Mouse (Mus musculus) cerebellum, adult 11 months (tissue): Measurements from ENCODE around the gene Hoxb1.

Experiments used
- DNase-seq: peaks from one replicate; pipeline ENCODE4 v3.0.0; 2022

Hoxb1 gene

DNA sequence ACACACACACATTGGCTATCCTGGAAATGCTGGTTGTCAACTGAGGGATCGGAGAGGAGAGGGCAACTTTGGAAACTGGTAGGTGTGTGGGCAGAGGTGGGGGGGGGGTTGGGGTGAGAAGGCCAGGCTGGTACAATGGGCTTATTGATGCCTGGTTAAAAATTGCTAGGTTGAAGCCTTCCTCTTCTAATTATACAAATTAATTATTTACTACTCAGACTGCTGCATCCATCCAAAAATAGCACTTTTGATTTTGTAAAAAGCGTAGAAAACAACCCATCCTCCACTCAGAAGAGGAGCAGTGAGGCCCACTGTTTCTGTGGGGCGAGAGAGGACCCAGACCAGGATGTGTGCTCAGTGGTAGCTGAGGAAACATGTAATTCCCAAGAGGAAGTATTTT lies 30.6 kb upstream of the Hoxb1 start:
- DNase-seq, result no peak

DNA sequence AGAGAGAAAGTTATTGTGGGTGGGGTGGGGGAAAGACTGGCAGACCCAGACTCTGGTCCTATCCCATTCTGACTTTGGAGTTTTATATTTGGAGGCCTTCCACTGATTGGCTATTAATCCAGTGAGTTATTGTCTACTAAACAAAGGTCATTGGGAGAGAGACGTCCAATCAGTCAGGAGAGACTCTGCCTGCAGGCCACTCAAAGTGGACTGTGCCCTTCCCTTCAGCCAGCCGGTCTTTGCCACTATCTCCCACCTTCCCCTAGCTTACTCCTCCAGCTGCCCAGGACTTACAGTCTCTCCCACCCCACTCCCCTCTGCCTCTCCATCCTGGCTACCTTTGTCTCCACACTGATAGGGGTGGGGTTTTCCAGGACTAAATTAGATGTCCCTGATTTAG lies 29.0 kb upstream of the Hoxb1 start:
- no peak for DNase-seq

DNA sequence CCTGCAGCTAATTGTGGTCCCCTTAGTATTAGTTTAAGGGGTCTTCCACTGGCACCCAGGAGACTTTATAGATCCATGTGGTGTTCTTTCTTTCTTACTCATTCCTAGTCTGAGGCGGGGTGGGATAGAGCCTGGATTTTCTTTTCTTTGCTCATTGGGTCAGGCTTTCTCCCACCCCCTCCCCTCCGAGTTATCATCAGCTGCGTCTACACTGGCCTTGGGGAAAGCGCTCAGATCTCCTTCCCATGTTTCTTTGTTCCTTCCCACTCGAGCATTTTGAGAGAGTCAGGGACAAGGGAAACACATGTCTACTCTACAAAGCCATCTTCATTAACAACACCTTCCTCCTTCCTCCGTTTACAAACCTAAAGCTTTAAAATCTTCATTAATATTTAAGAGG lies 28.5 kb upstream of the Hoxb1 start:
- no peak for DNase-seq

DNA sequence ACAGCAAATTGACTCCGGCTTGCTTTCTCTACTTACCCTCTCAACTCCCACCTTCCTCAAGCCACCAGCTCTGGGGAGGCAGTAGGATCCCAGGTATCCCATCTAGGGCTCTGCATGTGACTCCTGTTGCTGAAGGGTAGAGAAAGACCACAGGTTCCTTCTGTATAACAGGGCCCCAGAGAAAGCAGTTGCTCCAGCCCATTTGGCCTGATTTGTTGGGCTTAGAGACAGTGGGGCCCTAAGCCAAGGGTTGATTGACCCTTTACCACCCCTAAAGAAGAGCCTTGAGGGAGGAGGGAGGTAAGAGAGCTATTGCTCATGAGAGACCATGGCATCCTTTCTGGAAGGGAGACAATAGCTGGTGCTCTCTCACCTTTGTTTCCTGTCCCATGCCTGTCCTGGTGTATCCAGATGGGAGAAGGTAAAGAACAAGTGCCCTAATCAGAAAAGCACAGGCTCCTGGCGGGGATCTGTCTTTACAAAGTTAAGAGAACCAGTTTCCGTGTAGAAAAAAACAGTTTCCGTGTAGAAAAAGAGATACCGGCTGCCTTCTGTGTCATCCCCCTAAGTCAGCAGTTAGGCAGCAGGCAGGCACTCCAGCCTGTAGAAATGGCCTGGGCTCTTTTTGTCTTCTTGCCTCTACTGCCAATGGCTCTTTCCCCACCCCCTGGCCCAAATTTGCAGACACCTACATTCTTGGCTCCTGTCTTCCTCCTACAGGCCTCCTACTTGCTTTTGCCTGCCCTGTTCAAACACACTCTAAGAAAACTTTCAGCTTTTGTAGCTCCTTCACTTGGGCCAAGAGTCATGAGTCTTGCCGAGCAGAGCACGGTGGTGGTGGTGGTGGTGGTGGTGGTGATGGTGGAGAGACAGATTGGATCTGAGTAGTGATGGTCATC lies 26.3 kb upstream of the Hoxb1 start:
- DNase-seq, result no peak

DNA sequence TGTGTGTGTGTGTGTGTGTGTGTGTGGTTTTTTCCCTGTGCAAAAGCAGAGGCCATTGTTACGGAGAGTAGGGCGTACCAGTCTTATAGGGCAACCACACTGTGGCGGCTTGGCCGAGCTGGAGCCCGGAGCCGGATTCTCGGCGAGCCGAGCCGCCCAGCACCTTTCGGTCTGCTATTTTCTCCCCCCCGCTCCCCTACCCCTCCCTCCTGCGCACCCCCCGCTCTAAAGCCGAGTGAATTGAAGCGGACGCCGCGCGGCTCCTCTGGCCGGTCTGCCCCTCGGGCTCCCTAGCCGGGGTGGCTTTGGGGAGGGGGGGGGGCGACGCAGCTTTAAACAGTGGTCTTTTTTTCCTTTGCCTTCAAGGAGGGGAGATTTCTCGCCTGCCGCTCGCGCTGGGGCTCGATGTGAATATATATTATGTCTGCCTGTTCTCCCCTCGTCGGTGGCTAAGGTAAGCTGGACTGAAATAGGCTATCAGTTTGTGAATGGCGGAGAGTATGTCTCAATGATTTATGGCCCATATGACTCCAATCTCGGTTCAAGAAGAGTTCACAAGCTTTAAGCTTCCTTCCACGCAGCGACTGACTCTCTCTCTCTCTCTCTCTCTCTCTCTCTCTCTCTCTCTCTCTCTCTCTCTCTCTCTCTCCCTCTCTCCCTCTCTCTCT lies 24.7 kb upstream of the Hoxb1 start:
- no peak for DNase-seq

DNA sequence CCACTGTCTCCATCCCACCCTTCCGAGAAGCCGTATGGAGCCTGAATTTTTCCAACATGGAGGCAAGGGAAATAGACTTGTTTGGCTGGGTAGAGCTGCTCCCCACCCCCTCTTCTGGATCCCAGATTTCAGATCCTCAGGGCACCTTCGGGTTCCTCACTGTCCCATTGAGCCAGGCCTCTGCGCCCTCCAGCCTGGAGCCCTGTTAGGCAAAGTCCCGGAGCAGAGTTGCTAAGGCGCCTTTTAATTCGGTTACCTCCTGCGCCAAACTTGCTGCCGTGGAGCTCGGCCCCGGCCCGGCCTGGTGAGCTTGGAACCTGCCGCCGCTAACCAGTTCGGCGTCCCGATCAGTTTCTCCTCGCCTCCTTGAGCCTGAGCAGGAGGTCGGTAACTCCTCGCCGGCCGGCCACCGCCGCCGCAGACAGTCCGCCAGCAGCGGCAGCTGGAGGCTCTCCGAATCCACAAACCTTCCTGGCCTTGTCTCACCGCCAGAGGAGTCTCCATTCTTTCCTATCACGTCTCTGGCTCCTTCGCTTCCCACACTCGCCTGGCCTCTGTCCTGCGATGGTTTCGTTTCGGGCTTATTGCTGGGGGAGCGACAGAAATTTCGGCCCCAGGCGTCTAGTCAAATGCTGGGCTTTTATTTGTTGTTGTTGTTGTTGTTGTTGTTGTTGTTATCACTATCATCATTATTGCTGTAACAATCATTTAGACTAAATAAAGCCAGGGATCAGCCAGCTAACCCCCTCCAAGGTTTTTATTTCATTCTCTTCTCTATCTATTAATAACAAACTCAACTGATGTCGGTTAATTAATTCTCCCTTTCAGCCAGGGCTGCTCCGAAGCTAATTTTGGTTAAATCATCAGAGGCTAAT lies 23.6 kb upstream of the Hoxb1 start:
- no peak for DNase-seq

DNA sequence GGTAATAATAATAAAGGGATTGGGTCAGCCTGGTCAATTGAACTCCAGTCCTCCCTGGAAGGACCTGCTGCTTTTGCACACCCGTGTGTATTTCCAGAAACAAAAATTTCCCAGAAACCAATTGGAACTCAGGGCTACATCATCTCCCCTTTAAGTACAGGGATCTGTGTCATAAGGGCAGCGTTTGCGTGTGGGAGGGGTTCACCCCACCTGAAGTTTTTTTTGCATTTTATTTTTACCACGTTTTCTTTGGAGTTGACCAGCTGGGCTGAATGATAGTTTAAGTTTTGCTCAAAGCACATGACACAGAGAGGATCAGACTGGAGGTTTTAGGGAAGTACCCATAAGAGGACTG lies 23.0 kb upstream of the Hoxb1 start:
- DNase-seq, result no peak

DNA sequence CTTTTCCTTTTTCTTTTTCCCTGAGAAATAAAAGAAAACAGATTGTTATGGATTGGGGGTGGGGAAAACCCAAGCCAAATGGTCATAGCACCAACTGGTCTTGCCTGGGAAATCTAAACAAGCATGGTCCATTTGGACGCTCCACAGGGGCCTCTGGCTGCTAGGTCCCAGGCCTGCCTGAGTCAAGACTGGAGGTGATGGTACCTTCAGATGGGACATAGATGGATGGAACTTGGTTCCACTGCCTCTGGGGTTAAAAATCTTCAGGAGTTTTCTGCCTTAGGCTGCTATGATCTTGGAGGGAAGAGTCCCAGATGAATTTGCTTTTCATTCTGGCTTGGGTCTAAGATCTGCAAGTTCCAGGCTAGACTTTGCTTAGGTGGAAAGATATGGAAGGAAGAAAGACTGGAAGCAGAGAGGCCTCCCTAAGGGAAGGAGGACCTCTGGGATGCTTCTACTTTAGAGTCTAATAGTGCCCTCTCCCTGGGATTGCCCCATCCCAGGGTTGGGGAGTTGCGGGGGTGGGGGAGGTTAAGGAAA lies 22.3 kb upstream of the Hoxb1 start:
- no peak for DNase-seq

DNA sequence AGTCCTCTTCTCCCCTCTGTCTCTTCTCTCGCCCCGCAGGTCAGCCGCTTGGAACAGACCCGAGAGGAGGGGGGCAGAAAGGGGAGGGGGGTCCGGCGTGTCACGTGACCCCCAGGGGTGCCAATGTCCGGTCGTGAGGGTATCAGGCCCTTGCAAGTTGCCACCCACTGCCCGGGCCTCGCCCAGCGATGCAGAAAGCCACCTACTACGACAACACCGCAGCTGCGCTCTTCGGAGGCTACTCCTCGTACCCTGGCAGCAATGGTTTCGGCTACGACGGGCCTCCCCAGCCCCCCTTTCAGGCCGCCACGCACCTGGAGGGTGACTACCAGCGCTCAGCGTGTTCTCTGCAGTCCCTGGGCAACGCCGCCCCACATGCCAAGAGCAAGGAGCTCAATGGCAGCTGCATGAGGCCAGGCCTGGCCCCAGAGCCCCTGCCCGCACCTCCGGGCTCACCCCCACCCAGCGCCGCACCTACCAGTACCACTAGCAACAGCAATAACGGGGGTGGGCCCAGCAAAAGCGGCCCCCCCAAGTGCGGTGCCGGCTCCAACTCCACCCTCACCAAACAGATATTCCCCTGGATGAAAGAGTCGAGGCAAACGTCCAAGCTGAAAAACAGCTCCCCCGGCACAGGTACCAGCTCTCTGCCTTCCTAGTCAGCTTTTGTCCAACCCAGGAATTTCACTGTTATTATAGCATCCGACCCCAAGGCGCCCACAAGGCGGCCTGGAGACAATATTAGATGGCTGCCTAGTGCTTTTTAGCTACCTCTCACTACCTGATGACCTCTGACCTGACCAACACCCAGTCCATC lies 21.3 kb upstream of the Hoxb1 start:
- DNase-seq, result no peak

DNA sequence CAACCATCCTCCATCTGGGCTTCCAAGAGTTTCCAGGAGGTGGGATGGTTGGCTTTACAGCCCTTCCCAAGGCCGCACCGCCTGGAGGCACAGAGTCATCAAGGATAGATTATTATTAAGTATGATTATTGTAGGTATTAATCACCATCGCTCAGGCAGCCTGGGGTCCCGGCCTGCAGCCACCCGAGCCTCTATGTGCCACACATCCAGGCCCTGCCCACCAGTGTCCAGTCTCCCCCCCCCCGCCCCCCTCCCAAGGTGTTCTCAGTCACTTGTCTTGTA lies 20.7 kb upstream of the Hoxb1 start:
- DNase-seq, result no peak

DNA sequence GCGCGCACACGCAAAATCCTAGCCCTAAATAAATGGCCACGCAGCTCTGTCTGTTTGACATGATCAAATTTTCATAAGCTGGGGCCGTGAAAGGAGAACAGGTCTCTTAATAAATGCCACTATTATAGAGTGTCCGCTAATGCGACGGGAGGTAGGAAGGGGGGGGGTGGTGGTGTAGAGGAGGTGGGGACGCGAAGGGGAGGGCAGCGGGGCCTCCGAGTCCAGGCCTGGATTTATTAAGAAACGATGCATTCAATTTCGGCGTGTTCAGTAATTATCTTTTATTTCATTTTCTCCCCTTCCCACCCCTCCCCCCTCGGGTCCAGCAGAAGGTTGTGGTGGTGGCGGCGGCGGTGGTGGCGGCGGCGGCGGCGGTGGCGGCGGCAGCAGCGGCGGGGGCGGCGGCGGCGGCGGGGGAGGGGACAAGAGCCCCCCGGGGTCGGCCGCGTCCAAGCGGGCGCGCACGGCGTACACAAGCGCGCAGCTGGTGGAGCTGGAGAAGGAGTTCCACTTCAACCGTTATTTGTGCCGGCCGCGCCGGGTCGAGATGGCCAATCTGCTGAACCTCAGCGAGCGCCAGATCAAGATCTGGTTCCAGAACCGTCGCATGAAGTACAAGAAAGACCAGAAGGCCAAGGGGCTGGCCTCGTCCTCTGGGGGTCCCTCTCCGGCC lies 20.2 kb upstream of the Hoxb1 start:
- DNase-seq, result no peak

DNA sequence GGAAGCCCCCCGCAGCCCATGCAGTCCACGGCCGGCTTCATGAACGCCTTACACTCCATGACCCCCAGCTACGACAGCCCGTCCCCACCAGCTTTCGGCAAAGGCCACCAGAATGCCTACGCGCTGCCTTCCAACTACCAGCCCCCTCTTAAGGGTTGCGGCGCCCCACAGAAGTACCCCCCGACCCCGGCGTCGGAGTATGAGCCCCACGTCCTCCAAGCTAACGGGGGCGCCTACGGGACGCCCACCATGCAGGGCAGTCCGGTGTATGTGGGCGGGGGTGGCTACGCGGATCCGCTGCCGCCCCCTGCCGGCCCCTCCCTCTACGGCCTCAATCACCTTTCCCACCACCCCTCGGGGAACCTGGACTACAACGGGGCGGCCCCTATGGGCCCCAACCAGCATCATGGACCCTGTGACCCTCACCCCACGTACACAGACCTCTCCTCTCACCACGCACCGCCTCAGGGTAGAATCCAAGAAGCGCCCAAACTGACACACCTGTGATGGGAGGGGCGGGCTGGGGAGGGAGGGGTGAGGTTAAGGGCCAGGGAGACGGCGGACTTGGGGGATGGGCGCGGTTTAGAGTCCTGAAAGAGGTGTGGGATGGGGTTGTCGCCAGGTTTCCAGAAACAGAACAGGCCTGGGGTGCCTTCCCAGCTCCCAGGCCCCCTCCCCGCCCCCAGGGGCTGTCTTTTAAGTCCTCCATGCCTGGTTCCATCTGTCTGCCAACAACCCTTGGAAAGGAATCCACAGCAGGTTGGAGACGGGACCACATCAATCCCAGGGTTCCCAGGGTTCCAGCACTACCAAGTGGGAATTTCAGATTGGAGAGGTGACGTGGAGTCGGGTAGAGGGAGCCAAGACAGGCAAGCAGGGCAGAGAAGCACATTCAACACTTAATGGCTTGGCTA lies 19.4 kb upstream of the Hoxb1 start:
- no peak for DNase-seq

DNA sequence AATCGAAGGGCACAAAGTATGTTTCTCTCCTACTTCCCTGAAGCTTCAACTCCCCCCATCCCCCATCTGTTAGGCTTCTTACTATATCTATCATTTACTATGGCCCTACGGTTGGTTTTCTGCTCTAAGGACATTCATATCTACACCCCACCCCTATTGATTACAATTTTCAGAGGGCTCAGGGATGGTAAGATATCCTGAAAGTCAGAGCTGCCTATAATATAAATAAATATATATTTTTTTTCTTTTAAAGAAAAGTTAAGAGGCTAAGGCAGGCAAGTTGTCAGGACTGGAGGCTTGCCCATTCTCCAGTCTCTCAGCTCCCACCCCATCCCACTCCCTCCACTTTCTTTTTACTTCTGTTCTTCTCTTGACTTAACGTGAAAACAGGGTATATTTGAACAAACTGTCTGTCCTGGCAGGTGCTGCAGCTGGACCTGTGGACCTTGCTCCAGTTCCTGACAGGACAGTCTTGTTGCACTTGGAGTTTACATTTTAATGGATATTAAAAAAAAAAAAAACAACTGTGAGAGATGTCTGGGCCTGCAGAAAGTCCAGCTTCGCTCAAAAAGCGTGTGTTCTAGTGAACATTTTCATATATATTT lies 18.5 kb upstream of the Hoxb1 start:
- DNase-seq, result no peak

DNA sequence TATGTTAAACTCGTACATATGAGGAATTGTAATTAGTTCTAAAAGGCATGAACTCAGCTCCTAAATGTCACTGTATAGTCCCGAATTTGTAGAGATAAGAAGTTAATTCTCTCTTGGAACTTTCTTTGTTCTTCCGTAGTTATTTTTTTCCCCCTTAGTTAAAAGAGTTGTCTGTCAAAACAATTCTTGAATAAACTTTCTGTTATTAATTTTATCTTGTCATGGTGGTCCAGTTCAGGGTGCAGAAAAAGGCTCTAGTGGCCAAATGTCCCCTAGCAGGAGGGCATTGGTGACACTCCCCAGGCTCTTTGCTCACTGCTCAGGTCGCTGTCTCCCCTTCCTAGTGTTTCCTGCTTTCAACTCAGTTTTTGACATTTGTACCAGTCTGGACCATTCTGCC lies 17.8 kb upstream of the Hoxb1 start:
- no peak for DNase-seq

DNA sequence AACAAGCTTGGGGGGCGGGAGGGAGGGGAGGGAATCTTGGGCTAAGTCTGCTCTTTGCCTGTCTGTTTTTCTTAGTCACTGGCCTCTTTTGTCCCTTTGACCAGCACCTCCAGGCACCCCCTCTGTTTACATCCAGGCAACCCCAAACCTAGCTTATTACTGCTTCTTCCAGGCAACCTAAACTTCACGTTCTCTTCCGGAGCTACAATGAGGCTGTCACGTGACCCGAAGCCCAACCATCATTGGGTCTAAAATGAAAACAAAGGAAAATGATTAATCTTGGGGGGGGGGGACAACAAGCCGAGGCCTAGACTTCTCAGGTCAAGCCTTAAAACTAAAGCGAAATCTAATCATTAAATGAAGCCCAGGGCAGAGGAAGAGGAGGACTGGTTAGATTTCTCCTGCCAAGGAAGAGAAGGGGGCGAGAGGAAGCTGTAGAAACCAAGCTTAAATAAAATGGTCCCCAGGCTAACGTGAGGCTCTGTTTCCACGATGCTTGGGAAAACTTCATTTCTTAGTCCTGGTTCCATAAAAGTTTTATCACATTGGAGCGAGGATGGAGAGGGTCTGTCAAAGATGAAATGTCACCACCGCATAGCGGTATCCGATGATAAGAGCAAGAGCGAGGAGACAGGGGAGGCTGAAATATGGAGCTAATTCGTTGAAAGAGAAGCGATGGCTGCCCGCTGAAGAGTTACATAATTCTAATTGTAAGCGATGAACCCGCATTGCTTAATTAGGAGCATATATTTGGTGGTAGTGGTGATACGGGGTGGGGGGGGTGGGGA lies 17.2 kb upstream of the Hoxb1 start:
- DNase-seq, result no peak

DNA sequence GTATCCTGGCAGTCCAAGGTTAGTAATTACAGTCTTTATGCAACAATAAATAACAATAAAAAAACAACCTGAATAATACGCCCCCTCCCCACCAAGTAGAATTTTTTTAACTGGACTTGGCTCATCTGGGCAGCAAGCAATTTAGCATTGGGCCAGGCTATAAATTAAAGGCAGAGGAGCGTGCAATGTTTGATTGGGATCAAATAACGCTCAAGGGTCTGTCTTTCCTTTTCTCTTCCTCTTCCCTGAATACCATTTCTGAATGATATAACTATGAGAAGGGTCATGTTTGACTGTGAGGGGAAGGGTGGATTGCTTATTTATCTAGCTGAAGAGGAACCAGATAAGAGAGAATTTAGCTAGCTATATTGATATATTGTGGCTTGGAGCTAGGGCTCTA lies 16.6 kb upstream of the Hoxb1 start:
- no peak for DNase-seq

DNA sequence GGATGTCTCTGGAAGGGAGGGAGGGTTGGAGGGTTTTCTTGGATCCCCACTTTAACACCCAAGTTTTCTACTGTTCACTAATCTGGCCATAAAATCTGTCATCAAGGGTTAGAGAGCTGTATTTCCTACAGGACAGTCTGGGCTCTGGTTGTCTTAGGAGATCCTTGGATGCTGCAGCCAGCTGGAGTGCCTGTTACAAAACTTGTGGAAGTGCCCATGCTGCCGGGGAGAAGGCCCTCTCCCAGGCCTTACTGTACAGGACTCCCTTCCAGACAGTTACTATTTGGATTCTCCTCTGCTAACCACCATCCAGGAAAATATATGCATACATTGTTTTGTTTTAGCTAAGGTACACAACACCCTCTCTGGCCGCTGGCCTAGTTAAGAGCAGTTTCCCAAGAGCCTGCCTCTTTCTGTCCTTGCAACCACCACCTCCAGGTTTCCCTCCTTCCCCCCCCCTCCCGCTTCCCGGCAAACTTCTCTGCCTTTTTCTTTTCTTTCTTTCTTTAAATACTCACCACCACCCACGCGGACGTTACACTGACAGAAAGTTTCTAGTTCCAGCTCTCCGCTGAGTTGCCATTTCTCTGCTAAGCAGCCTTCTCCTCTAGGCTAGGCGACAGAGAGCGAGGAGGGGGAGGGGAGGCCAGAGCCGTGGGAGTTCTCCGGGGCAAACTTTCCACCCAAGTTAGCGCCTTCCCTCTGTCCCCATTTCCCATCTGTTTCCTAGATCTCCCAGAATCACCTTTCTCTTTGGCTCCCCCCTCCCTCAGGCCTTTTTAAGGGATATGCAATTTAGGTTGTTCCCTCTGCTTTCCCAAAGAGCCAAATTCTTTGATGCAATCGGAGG lies 15.8 kb upstream of the Hoxb1 start:
- no peak for DNase-seq

DNA sequence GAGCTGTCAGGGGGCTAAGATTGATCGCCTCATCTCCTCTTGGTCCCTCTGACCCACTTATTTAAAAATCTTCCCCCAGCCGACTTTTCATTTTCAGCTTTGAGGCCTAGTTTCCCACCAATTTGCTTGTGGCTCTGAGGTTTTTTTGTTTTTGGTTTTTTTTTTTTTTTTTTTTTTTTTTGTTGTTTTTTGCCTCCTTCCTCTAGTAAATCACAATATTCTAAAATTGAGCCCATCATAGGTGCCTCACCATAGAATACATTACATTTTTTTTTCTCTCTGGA lies 15.3 kb upstream of the Hoxb1 start, which contains the start of gene Hoxb2:
Gene Hoxb2, plus strand, starts transcription at position 185 of the 284 bp plus-strand sequence.
- DNase-seq, result no peak

DNA sequence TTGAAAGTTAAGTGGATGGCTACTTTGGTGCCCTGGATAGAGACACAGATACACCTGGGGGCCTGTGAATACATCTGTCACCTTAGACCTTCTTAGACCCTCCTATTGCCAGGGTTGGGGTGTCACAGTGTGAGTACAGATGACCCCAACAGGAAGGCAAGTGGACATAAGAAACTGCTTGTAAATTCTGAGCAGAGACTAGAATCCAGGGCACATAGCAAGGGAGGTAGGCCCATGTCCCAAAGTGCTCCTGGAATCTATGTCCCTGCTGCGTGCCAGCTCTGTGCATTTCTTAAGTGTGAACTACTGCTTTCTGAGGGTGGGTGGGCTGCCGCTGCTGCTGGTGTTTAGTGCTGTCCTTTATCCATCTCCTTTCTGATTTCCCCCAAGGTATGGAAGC lies 14.8 kb upstream of the Hoxb1 start:
- no peak for DNase-seq
